Mouse (Mus musculus): ENCODE results near the gene Ltk. TPM values are rescaled to one million over a fixed set of nuclear protein-coding genes. Genes with fewer than 3 reads are reported as not detected.

The Ltk gene
- polyA plus RNA-seq (2015; fragmentation: Illumina TruSeq; extraction: RNeasy Lipid Tissue Mini Kit (QIAGEN cat#74804); ENCODE audit: insufficient read depth, low read depth, low replicate concordance) = 2.2 TPM

GRCm38 (mm10) chr2:119760251-119760650 is at the start of gene Ltk:
Ltk (minus strand) TSS chr2:119760431.

GRCm38 (mm10) chr2:119797279-119797783 is 37.1 kb upstream of the Ltk start, which contains the start of gene Tyro3:
Tyro3 (plus strand) TSS chr2:119797733.

GRCm38 (mm10) chr2:119787206-119787883 is 27.1 kb upstream of the Ltk start, which contains the start of gene Rpap1:
Rpap1 (minus strand) TSS chr2:119787537.

GRCm38 (mm10) chr2:119741581-119742411 is 18.4 kb downstream of the Ltk start, which contains the start of gene Itpka:
Itpka (plus strand) TSS chr2:119742337.

Other genes starting within 250 kb of the Ltk start
- 0.15 TPM for gene Exd1, start 212.8 kb downstream of the Ltk start, polyA plus RNA-seq (2015; fragmentation: Illumina TruSeq; extraction: RNeasy Lipid Tissue Mini Kit (QIAGEN cat#74804); ENCODE audit: insufficient read depth, low read depth, low replicate concordance)
- gene Chp1, start 212.7 kb downstream of the Ltk start, polyA plus RNA-seq (2015; fragmentation: Illumina TruSeq; extraction: RNeasy Lipid Tissue Mini Kit (QIAGEN cat#74804); ENCODE audit: insufficient read depth, low read depth, low replicate concordance) = 25.1 TPM
- not detected for gene Nusap1, start 142.1 kb downstream of the Ltk start, polyA plus RNA-seq (2015; fragmentation: Illumina TruSeq; extraction: RNeasy Lipid Tissue Mini Kit (QIAGEN cat#74804); ENCODE audit: insufficient read depth, low read depth, low replicate concordance)
- not detected for gene Oip5, start 142.0 kb downstream of the Ltk start, polyA plus RNA-seq (2015; fragmentation: Illumina TruSeq; extraction: RNeasy Lipid Tissue Mini Kit (QIAGEN cat#74804); ENCODE audit: insufficient read depth, low read depth, low replicate concordance)
- gene Ndufaf1, start 97.6 kb downstream of the Ltk start, polyA plus RNA-seq (2015; fragmentation: Illumina TruSeq; extraction: RNeasy Lipid Tissue Mini Kit (QIAGEN cat#74804); ENCODE audit: insufficient read depth, low read depth, low replicate concordance) = 5.4 TPM
- 4.5 TPM for gene Rtf1, start 85.4 kb downstream of the Ltk start, polyA plus RNA-seq (2015; fragmentation: Illumina TruSeq; extraction: RNeasy Lipid Tissue Mini Kit (QIAGEN cat#74804); ENCODE audit: insufficient read depth, low read depth, low replicate concordance)
- gene Itpka, start 18.1 kb downstream of the Ltk start, polyA plus RNA-seq (2015; fragmentation: Illumina TruSeq; extraction: RNeasy Lipid Tissue Mini Kit (QIAGEN cat#74804); ENCODE audit: insufficient read depth, low read depth, low replicate concordance) = 0.76 TPM
- 3.6 TPM for gene Rpap1, start 27.1 kb upstream of the Ltk start, polyA plus RNA-seq (2015; fragmentation: Illumina TruSeq; extraction: RNeasy Lipid Tissue Mini Kit (QIAGEN cat#74804); ENCODE audit: insufficient read depth, low read depth, low replicate concordance)
- gene Tyro3, start 37.3 kb upstream of the Ltk start, polyA plus RNA-seq (2015; fragmentation: Illumina TruSeq; extraction: RNeasy Lipid Tissue Mini Kit (QIAGEN cat#74804); ENCODE audit: insufficient read depth, low read depth, low replicate concordance) = 1.5 TPM
- gene Mga, start 136.8 kb upstream of the Ltk start, polyA plus RNA-seq (2015; fragmentation: Illumina TruSeq; extraction: RNeasy Lipid Tissue Mini Kit (QIAGEN cat#74804); ENCODE audit: insufficient read depth, low read depth, low replicate concordance) = 5.8 TPM
- gene Mapkbp1, start 212.3 kb upstream of the Ltk start, polyA plus RNA-seq (2015; fragmentation: Illumina TruSeq; extraction: RNeasy Lipid Tissue Mini Kit (QIAGEN cat#74804); ENCODE audit: insufficient read depth, low read depth, low replicate concordance) = 2.0 TPM

Measured in pancreas, adult 10 weeks (tissue).